Mouse (Mus musculus): ENCODE data around the gene Cracr2a.

The Cracr2a gene

GRCm38 (mm10) chr6:127571849-127572550 lies 10.9 kb downstream of the Cracr2a start:
- no peak for DNase-seq

GRCm38 (mm10) chr6:127573779-127574463 lies 12.8 kb downstream of the Cracr2a start:
- no peak for DNase-seq

GRCm38 (mm10) chr6:127575194-127575593 lies 14.1 kb downstream of the Cracr2a start:
- no peak for DNase-seq

GRCm38 (mm10) chr6:127577688-127578087 lies 16.6 kb downstream of the Cracr2a start:
- DNase-seq: no peak

GRCm38 (mm10) chr6:127578316-127578715 lies 17.2 kb downstream of the Cracr2a start:
- no peak for DNase-seq

- DNase-seq: no peak
Measured at GRCm38 (mm10) chr6:127578810-127579209, 17.7 kb downstream of the Cracr2a start.

GRCm38 (mm10) chr6:127581915-127582314 lies 20.8 kb downstream of the Cracr2a start:
- DNase-seq: peak; percentile 68

- DNase-seq: peak; percentile 92
Measured at GRCm38 (mm10) chr6:127582391-127583176, 21.4 kb downstream of the Cracr2a start.

- peak; percentile 39 for DNase-seq
Measured at GRCm38 (mm10) chr6:127591467-127591866, 30.3 kb downstream of the Cracr2a start.

GRCm38 (mm10) chr6:127593487-127593886 lies 32.3 kb downstream of the Cracr2a start:
- peak; percentile 54 for DNase-seq

GRCm38 (mm10) chr6:127599280-127599679 lies 38.1 kb downstream of the Cracr2a start:
- DNase-seq: no peak

- DNase-seq: no peak
Measured at GRCm38 (mm10) chr6:127605067-127606025, 44.2 kb downstream of the Cracr2a start.

- no peak for DNase-seq
Measured at GRCm38 (mm10) chr6:127609673-127610072, 48.5 kb downstream of the Cracr2a start.

GRCm38 (mm10) chr6:127611216-127611615 lies 50.1 kb downstream of the Cracr2a start:
- DNase-seq: no peak

GRCm38 (mm10) chr6:127614083-127614984 lies 53.2 kb downstream of the Cracr2a start:
- DNase-seq: no peak

- DNase-seq: peak; percentile 28
Measured at GRCm38 (mm10) chr6:127616623-127617022, 55.5 kb downstream of the Cracr2a start.

- peak; percentile 58 for DNase-seq
Measured at GRCm38 (mm10) chr6:127617258-127618025, 56.3 kb downstream of the Cracr2a start.

GRCm38 (mm10) chr6:127618686-127619085 lies 57.5 kb downstream of the Cracr2a start:
- DNase-seq: no peak

GRCm38 (mm10) chr6:127625135-127625534 lies 64.0 kb downstream of the Cracr2a start:
- DNase-seq: peak; percentile 83

GRCm38 (mm10) chr6:127627453-127627852 lies 66.3 kb downstream of the Cracr2a start:
- DNase-seq: no peak

Data from thymus, postnatal 4 days (tissue).